Mouse (Mus musculus) telencephalon, adult 2 months (tissue): Measurements from ENCODE around the gene Lipf.
A peak's percentile ranks its signal among the peaks of the same experiment; 100 is the strongest.

ENCODE experiments used
- DNase-seq: peaks from one replicate; pipeline ENCODE4 v3.0.0-alpha.2; 2011; ENCODE audit warnings: low read depth, low spot score

Lipf gene

DNA sequence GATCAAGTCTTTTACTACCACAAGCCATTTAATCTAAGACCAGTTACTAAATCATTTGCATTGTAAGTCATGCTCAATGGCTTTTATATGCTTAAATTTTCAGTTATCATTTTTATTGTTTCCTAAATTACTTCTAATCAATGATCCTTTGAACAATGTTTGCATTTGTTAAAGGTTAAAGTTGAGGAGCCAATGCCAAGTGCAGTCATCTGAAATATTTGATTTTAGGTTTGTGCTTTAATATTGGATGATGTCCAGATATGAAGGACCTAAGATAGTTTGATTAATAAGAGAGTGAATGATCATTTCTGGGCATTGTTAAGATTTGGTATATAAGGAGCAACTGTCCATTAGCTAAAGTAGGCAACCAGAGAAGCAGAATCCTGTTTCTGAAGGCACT lies at the start of gene Lipf:
Gene Lipf (plus strand): TSS at position 301 of the 400 bp plus-strand sequence.
- DNase-seq = no peak

DNA sequence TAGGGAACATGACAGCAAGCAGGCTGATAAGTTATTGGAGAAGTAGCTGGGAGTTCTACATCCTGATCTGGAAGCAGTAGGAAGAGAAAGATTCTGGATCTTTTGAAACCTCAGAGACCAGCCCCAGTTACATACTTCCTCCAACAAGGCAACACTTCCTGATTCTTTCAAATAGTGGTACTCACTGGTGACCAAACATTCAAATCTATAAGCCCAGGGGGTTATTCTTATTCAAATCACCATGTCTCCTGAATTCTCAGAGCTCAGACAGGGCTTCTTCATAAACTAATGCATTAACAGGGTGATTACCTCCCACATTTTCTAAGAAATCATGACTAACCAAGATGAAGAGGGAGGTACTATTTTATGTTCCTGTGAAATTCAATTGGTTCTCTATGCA lies 36.9 kb upstream of the Lipf start:
- no peak for DNase-seq

DNA sequence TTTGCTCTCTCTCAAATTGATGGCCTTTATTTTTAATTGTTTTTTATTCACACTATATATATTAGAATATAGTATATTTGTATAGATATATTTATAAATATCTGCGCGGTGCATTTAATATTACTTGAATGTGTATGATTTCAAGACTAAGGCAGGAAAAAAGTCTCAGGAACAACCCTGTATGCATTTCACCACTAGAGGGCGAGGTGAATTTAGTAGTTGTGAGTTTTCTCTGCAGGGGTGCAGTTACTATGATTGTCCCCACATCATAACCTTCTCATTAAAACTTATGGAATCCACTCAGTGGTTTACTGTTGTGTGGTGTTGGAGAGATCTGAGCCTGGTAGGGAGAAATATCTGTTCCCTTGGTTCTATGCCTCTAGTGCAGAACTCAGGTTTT lies 18.0 kb downstream of the Lipf start:
- DNase-seq = peak; percentile 17

DNA sequence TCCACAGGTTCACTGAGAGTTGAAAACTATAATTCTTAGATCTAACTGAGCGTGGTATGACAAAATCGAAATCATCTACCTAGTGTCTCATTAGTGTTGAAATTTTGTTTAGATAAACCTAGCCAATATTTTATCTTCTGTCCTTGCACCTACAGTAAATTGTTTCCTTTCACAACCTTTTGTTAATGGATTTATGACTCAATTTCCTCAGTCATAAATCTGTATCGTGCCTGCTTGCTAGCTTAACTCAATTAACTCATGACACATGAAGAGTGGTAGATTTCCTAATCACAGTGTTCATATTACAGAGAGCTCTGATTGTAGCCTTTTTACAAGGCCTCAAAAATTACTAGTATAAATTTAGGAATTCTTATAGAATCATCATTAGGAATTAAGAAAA lies 22.1 kb downstream of the Lipf start:
- no peak for DNase-seq

DNA sequence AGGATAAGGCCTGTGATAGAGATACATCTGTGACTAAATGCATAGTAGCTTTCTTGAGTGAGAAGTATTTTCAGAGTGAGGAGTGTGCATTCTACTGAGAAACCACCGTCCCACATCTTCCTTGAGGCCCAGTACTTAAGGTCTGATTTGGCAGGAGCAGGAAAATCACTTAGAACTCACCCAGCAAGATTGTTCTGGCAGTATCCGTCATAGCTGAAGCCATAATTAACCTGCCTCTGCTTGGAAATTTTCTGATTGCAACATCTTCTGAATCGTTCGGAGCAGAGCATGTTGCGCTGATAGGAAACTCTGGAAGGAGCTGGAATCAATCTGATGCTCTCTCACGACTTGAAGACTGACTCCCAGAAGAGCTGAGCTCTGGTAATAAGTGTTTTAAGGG lies 47.0 kb downstream of the Lipf start, which contains the start of gene Lipk:
Gene Lipk (plus strand): TSS at position 289 of the 400 bp plus-strand sequence.
- DNase-seq = no peak

DNA sequence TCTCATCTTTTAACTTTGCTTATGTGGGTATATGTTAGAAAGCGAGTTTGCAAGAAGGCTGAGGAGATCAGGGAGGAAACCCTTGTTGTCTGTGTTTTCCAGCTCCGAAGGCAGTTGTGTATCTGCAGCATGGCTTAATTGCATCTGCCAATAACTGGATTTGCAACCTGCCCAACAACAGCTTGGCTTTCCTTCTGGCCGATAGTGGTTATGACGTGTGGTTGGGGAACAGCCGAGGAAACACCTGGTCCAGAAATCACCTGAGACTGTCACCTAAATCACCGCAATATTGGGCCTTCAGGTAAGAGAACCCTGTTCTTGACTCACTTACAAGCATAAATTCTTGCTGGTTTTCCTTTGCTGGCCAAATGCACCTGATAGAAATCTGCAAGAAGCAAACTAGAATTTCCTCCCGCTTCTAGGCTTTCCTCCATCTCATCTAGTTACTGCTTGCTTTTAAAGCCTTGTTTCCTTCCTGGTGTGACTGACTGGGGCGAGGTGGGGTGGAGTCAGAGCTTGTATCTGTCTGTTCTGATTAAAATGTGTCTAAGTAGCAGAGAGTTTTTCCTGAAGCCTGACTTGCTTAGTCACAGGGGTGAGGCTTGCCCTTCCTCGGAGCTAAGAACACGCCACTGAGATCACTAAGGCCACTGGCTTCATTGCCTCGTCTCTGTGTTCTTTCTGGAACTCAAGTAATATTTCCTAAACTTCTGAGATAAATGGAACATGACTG lies 60.6 kb downstream of the Lipf start:
- no peak for DNase-seq

DNA sequence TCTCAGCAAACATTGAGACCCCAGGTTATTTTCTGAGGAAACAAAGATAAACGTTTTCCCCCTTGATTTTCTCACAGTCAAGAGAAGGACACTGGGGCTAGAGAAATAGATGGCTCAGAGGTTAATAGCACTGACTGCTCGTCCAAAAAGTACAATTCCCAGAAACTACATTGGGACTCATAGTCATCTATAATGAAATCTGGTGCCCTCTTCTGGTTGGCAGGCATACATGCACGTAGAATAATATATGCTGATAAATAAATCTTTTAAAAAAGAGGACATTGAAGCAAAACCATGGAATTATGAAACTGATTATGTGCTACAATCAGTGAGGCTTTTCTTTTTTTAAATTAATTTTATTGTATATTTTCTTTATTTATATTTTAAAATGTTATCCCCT lies 61.8 kb downstream of the Lipf start:
- no peak for DNase-seq
